Mouse (Mus musculus): ENCODE measurements around the gene Gabrb3. TPM values are rescaled to one million over a fixed set of nuclear protein-coding genes. Genes with fewer than 3 reads are reported as not detected.

Gabrb3 gene
- total and polyA plus RNA-seq, 2 experiments from 2014 or later, result 58.0 to 159 TPM

DNA sequence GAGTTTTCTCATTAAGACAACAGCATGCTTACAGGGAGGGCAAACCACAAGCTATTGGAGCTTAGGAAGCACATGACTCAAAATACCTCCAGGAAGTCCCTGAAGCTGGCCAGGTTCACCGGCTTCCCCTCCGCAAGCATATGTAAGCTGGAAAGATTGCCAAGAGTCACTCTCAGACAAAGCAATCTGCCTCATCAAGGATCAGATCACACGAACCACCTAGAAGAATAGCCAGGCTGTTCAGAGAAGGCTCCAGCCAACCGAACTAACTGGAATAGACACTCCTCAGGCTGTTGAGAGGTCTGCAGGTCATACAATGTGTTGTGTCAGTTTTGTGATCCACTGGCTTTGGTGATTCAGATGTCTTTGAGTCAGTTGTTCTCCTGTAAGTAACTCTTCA lies 8.3 kb upstream of the Gabrb3 start:
- peak; percentile 35 for DNase-seq (ENCODE audit: low spot score)
- Histone ChIP-seq H3K4me3 (ENCODE audit: low read depth, low read length) (no peak overlapping the region), H3K9ac (replicated peaks; ENCODE audit: low read length, poor library complexity, severe bottlenecking) (no peak overlapping the region), H3K4me1 (ENCODE audit: insufficient read depth, low read length) (no peaks in the 10 kb centered on the region), H3K9me3 (ENCODE audit: low read length) (no peaks in the 10 kb centered on the region), H3K27me3 (ENCODE audit: insufficient read depth, low read length) (no peaks in the 10 kb centered on the region), H3K4me2 (ENCODE audit: low read depth, low read length, poor library complexity, severe bottlenecking) (no peak overlapping the region), H3K27ac (ENCODE audit: low read depth, low read length) (no peak overlapping the region), H3K36me3 (ENCODE audit: insufficient read depth, low read length) (peaks cover 6% of the 10 kb centered on the region; the same call in 1 of the 2 replicates)
- 84% methylated on average over 4 of the region's 4 CpGs for WGBS
- no peak for ATAC-seq (ENCODE audit: low FRiP score)
- TF ChIP-seq CTCF (IDR thresholded peaks at IDR 0.05), result no peak

DNA sequence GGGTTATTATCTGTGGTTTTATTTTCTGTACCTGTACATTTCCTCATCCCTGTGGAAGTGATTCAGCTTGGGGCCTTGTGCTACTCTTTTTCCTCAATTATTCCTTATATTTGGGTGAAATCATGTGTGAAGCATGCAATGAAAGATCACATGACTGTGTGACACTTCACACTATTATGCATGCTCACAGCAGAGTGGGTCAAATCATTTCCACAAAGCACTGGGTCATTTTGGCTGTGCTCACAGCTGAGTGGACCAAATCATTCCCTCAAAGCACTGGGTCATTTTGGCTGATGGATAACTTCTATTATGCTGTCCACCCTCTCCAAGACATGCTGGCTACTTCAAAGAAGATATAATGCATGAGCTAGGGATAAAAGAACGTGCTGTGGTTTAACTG lies 6.6 kb upstream of the Gabrb3 start:
- WGBS, result 49% methylated on average over 1 of the region's 1 CpGs

GRCm38 (mm10) chr7:57421044-57421443 lies 1.6 kb downstream of the Gabrb3 start:
- no peak for DNase-seq (ENCODE audit: low spot score)
- H3K4me2 ChIP-seq (ENCODE audit: low read depth, low read length, poor library complexity, severe bottlenecking), result no peak overlapping the region
- H3K9ac ChIP-seq (replicated peaks; ENCODE audit: low read length, poor library complexity, severe bottlenecking), result no peak overlapping the region
- ATAC-seq (ENCODE audit: low FRiP score), result no peak
- H3K27me3 ChIP-seq (ENCODE audit: insufficient read depth, low read length), result no peaks in the 10 kb centered on the region
- peaks cover 3% of the 10 kb centered on the region; the same call in 1 of the 2 replicates for H3K36me3 ChIP-seq (ENCODE audit: insufficient read depth, low read length)
- no peaks in the 10 kb centered on the region for H3K9me3 ChIP-seq (ENCODE audit: low read length)
- H3K4me3 ChIP-seq (ENCODE audit: low read depth, low read length), result no peak overlapping the region
- WGBS, result 80% methylated on average over 1 of the region's 1 CpGs
- H3K4me1 ChIP-seq (ENCODE audit: insufficient read depth, low read length), result no peaks in the 10 kb centered on the region
- TF ChIP-seq CTCF (IDR thresholded peaks at IDR 0.05), result no peak
- no peak overlapping the region for H3K27ac ChIP-seq (ENCODE audit: low read depth, low read length)

More for the DNA sequence above, 6.6 kb upstream of the Gabrb3 start:
- H3K27ac ChIP-seq (ENCODE audit: low read depth, low read length), result no peak overlapping the region
- no peak overlapping the region for H3K4me2 ChIP-seq (ENCODE audit: low read depth, low read length, poor library complexity, severe bottlenecking)
- DNase-seq (ENCODE audit: low spot score) (no peak), ATAC-seq (ENCODE audit: low FRiP score) (peak; percentile 52; the same call in 1 of the 2 replicates)
- no peaks in the 10 kb centered on the region for H3K4me1 ChIP-seq (ENCODE audit: insufficient read depth, low read length)
- H3K36me3 ChIP-seq (ENCODE audit: insufficient read depth, low read length), result peaks cover 6% of the 10 kb centered on the region; the same call in 1 of the 2 replicates
- no peak overlapping the region for H3K9ac ChIP-seq (replicated peaks; ENCODE audit: low read length, poor library complexity, severe bottlenecking)
- no peak overlapping the region for H3K4me3 ChIP-seq (ENCODE audit: low read depth, low read length)
- no peak for TF ChIP-seq CTCF (IDR thresholded peaks at IDR 0.05)
- H3K9me3 ChIP-seq (ENCODE audit: low read length), result no peaks in the 10 kb centered on the region
- no peaks in the 10 kb centered on the region for H3K27me3 ChIP-seq (ENCODE audit: insufficient read depth, low read length)

DNA sequence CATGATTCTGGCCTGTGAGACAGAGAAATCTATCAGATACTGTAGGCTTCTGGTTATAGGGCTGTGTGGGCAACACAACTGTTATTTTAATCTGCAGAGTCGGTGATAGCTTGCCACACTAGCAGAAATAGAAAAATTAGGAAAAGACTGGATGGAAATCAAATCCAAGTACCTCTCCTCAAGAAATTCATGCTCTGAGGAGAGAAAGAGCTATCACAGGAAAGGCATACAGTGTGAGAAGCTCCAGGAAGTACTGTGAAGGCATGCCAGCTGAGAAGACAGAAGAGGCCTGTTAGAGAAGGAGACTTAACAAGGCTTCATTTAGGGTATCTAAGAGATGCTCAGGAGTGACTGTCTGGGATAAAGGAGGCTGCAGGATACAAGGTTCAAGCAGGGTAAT lies 3.2 kb downstream of the Gabrb3 start:
- no peaks in the 10 kb centered on the region for H3K27me3 ChIP-seq (ENCODE audit: insufficient read depth, low read length)
- DNase-seq (ENCODE audit: low spot score) (no peak), ATAC-seq (ENCODE audit: low FRiP score) (no peak)
- H3K27ac ChIP-seq (ENCODE audit: low read depth, low read length), result no peak overlapping the region
- H3K4me2 ChIP-seq (ENCODE audit: low read depth, low read length, poor library complexity, severe bottlenecking), result no peak overlapping the region
- H3K36me3 ChIP-seq (ENCODE audit: insufficient read depth, low read length), result peaks cover 3% of the 10 kb centered on the region; the same call in 1 of the 2 replicates
- H3K9me3 ChIP-seq (ENCODE audit: low read length), result no peaks in the 10 kb centered on the region
- 88% methylated on average over 1 of the region's 1 CpGs for WGBS
- H3K4me1 ChIP-seq (ENCODE audit: insufficient read depth, low read length), result no peaks in the 10 kb centered on the region
- no peak for TF ChIP-seq CTCF (IDR thresholded peaks at IDR 0.05)
- no peak overlapping the region for H3K4me3 ChIP-seq (ENCODE audit: low read depth, low read length)
- H3K9ac ChIP-seq (replicated peaks; ENCODE audit: low read length, poor library complexity, severe bottlenecking), result no peak overlapping the region

GRCm38 (mm10) chr7:57448239-57448638 lies 28.7 kb downstream of the Gabrb3 start:
- no peak for DNase-seq (ENCODE audit: low spot score)
- H3K27me3 ChIP-seq (ENCODE audit: insufficient read depth, low read length), result no peaks in the 10 kb centered on the region
- no peak for TF ChIP-seq CTCF (IDR thresholded peaks at IDR 0.05)
- WGBS, result 64% methylated on average over 1 of the region's 1 CpGs
- no peak overlapping the region for H3K4me3 ChIP-seq (ENCODE audit: low read depth, low read length)
- no peak overlapping the region for H3K9ac ChIP-seq (replicated peaks; ENCODE audit: low read length, poor library complexity, severe bottlenecking)
- no peak overlapping the region for H3K27ac ChIP-seq (ENCODE audit: low read depth, low read length)
- no peak overlapping the region for H3K4me2 ChIP-seq (ENCODE audit: low read depth, low read length, poor library complexity, severe bottlenecking)
- no peak for ATAC-seq (ENCODE audit: low FRiP score)
- no peaks in the 10 kb centered on the region for H3K36me3 ChIP-seq (ENCODE audit: insufficient read depth, low read length)
- H3K4me1 ChIP-seq (ENCODE audit: insufficient read depth, low read length), result no peaks in the 10 kb centered on the region
- H3K9me3 ChIP-seq (ENCODE audit: low read length), result no peaks in the 10 kb centered on the region

DNA sequence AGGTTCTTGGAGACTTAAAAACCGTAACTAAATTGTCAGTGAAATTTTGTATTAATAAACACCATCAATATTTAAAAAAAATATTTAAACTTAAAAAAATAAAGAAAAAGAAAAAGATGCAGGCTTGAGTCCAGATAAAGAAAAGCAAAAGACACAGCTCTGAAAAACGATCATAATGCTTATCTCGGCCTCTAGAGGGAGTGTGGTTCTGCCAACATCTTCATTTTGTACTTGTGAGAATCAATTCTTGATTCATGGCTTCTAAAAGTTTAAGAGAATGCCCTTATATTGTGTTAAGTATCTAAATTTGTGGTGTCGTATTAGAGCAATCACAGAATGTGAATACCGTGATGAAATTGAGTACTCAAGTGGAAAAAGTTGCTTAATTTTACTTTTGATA lies 40.9 kb downstream of the Gabrb3 start:
- Histone ChIP-seq H3K27ac (ENCODE audit: low read depth, low read length) (no peak overlapping the region), H3K4me2 (ENCODE audit: low read depth, low read length, poor library complexity, severe bottlenecking) (no peak overlapping the region), H3K36me3 (ENCODE audit: insufficient read depth, low read length) (no peaks in the 10 kb centered on the region), H3K9ac (replicated peaks; ENCODE audit: low read length, poor library complexity, severe bottlenecking) (no peak overlapping the region), H3K4me3 (ENCODE audit: low read depth, low read length) (no peak overlapping the region), H3K9me3 (ENCODE audit: low read length) (no peaks in the 10 kb centered on the region), H3K4me1 (ENCODE audit: insufficient read depth, low read length) (no peaks in the 10 kb centered on the region), H3K27me3 (ENCODE audit: insufficient read depth, low read length) (no peaks in the 10 kb centered on the region)
- 70% methylated on average over 5 of the region's 5 CpGs for whole genome bisulfite sequencing
- TF ChIP-seq CTCF (IDR thresholded peaks at IDR 0.05), result peak; percentile 63
- DNase-seq (ENCODE audit: low spot score), result no peak
- ATAC-seq (ENCODE audit: low FRiP score), result no peak

Data from midbrain, postnatal 0 days (tissue).